Mouse (Mus musculus) mouse trophoblast stem cell (cell line): ENCODE data around the gene Dars.
"Not testable (repeated sequence)": the region's sequence is repeated elsewhere in the genome, so short reads cannot be mapped to it uniquely, and the experiment has no call there.

ENCODE experiments used
- in situ Hi-C, 2 experiments: fragments of 300-500 bp; cut with MseI, MboI; formaldehyde crosslinking; loops; 2 replicates in 1 of 2; 3 replicates in 1 of 2; pipeline ENCODE4 v1.15.1; 2025

The Dars gene

DNA sequence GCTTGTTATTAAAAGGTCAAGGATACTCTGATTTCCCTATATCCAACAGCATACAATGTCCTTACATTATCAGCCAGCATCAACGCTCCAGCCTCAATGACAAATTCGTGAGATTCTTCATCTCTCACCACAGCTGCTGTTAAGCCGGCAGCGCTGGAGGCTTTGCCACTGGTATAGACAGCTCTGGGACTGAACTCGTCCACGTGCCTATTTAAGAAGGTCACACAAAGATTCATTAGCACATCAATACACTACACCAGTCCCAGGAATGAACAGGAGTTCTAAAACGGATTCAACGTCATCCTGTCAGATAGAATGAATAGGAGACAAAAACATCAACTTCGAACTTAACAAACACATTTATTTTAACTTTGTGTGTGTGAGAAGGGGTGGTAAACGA is 72.9 kb downstream of the Dars start:
- in situ Hi-C loops: no loop called here

DNA sequence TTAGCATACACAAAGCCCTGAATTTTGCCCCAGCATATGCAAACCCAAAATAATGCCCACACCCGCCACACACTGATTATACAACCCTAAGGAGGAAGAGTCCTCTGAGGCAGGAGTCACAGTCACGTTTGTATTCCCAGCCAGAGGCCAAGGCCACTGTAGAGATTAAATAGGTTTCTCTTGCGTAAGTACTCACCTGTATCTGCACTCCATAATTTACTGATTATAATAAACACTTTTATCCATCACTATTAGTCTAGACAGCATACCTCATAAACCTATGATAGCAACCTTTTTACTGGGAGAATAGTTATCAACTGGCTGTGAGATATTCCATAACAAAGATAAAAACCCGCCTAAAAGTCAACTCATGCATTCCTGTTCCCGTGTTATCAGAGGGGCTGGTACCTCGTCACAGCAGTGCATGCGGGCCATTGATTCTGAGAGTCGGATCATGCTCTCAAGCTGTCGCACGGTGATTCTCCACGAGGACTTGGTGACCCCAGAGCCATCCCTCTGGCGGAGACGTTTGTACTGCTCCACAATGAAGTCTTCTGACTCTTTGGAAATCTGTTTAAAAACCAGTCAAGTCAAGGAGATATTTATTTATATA is 79.4 kb downstream of the Dars start:
- in situ Hi-C loops: no loop called here

- in situ Hi-C loops: no loop called here
Observed at GRCm38 (mm10) chr1:128330313-128330712, 86.9 kb downstream of the Dars start.

DNA sequence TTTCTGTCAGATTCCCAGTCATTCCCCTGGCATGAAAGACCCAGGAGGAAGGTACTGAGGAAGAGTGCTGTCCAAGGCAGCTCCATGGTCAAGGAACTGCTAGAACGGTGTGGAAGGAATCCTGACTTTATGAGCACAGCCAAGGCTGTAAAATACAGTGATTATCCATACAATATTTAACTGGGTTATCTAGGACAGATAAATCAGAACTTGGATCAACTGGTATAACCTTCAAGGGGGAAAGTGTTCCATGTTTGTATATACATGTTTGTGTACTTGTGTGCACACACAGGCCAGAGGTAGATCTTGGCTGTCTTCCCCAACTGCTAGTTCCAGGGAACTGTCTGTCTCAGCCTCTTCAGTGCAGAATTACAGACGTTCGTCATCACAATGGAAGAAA is 89.0 kb downstream of the Dars start, which contains the start of gene Lct:
TSS of gene Lct (minus strand) at position 101 of the 400 bp plus-strand sequence.
- in situ Hi-C loops: no loop called here

GRCm38 (mm10) chr1:128327165-128327564 is 90.0 kb downstream of the Dars start:
- in situ Hi-C loops: no loop called here

- in situ Hi-C loops: no loop called here
Observed at GRCm38 (mm10) chr1:128324776-128325175, 92.4 kb downstream of the Dars start.

- in situ Hi-C loops: no loop called here
Observed at GRCm38 (mm10) chr1:128323026-128323643, 94.0 kb downstream of the Dars start.

DNA sequence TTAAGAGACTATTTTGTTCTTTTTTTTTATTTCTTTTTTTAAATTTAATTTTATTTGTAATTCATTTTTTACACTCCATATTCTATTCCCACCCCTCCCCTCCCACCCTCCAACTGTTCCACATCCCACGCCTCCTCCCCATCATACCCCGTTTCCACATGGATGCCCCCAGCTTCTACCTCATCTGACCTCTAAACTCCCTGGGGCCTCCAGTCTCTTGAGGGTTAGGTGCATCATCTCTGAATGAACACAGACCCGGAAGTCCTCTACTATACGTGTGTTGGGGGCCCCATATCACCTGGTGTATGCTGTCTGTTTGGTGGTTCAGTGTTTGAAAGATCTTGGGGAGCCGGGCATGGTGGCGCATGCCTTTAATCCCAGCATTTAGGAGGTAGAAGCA is 97.9 kb downstream of the Dars start:
- in situ Hi-C loops: not testable (repeated sequence)

- in situ Hi-C loops: no loop called here
Observed at GRCm38 (mm10) chr1:128314665-128315064, 102.5 kb downstream of the Dars start.
